Mouse (Mus musculus): Measurements from ENCODE around the gene Stx8. TPM values are rescaled to one million over a fixed set of nuclear protein-coding genes. Genes with fewer than 3 reads are reported as not detected.

The Stx8 gene
- polyA plus RNA-seq, 1 experiment from 2014 or later, result 71.0 TPM

- 6% methylated on average over 15 of the region's 15 CpGs for WGBS
- TF ChIP-seq CTCF (IDR thresholded peaks at IDR 0.05; ENCODE audit: low read depth) (no peak), EP300 (optimal IDR thresholded peaks at IDR 0.05) (no peak)
- Histone ChIP-seq H3K9ac (ENCODE audit: low read length) (peak within 1 kb of the TSS; percentile 90), H3K4me2 (replicated peaks; ENCODE audit: low read depth) (peak within 1 kb of the TSS; percentile 68), H3K27ac (replicated peaks) (no peak within 1 kb of the TSS), H3K4me3 (ENCODE audit: low read depth, low read length) (peak within 1 kb of the TSS; percentile 80), H3K36me3 (ENCODE audit: control insufficient read depth, insufficient read depth, low read length) (no peaks in the 10 kb centered on the region), H3K9me3 (ENCODE audit: control insufficient read depth, low read length) (no peaks in the 10 kb centered on the region), H3K4me1 (replicated peaks; ENCODE audit: control insufficient read depth, insufficient read depth) (peaks cover 3% of the 10 kb centered on the region; the same call in 1 of the 2 replicates), H3K27me3 (ENCODE audit: control insufficient read depth, insufficient read depth, low read length) (no peaks in the 10 kb centered on the region)
- peak; percentile 82 for DNase-seq (ENCODE audit: low spot score)
- ATAC-seq (ENCODE audit: low FRiP score, low TSS enrichment), result peak; percentile 69
These were observed 630 bp upstream of the Stx8 start, which contains the start of gene Cfap52 for GRCm38 (mm10) chr11:67965242-67965883. Gene Cfap52 (minus strand): TSS chr11:67965651.

- Histone ChIP-seq H3K9ac (ENCODE audit: low read length) (no peak overlapping the region), H3K9me3 (ENCODE audit: control insufficient read depth, low read length) (no peaks in the 10 kb centered on the region), H3K4me3 (ENCODE audit: low read depth, low read length) (no peak overlapping the region), H3K4me1 (replicated peaks; ENCODE audit: control insufficient read depth, insufficient read depth) (peaks cover 3% of the 10 kb centered on the region; the same call in 1 of the 2 replicates), H3K27ac (replicated peaks) (no peak overlapping the region), H3K36me3 (ENCODE audit: control insufficient read depth, insufficient read depth, low read length) (no peaks in the 10 kb centered on the region), H3K27me3 (ENCODE audit: control insufficient read depth, insufficient read depth, low read length) (no peaks in the 10 kb centered on the region), H3K4me2 (replicated peaks; ENCODE audit: low read depth) (no peak overlapping the region)
- no peak for ATAC-seq (ENCODE audit: low FRiP score, low TSS enrichment)
- TF ChIP-seq EP300 (optimal IDR thresholded peaks at IDR 0.05), result no peak
- no peak for TF ChIP-seq CTCF (IDR thresholded peaks at IDR 0.05; ENCODE audit: low read depth)
- WGBS, result 57% methylated on average over 11 of the region's 11 CpGs
- DNase-seq (ENCODE audit: low spot score), result no peak
These were observed 1.8 kb downstream of the Stx8 start for GRCm38 (mm10) chr11:67967831-67968230.

GRCm38 (mm10) chr11:67972606-67973005, 6.6 kb downstream of the Stx8 start:
- H3K9ac ChIP-seq (ENCODE audit: low read length), result no peak overlapping the region
- DNase-seq (ENCODE audit: low spot score) (no peak), ATAC-seq (ENCODE audit: low FRiP score, low TSS enrichment) (no peak)
- no peak overlapping the region for H3K4me3 ChIP-seq (ENCODE audit: low read depth, low read length)
- no peaks in the 10 kb centered on the region for H3K27me3 ChIP-seq (ENCODE audit: control insufficient read depth, insufficient read depth, low read length)
- TF ChIP-seq EP300 (optimal IDR thresholded peaks at IDR 0.05) (no peak), CTCF (IDR thresholded peaks at IDR 0.05; ENCODE audit: low read depth) (no peak)
- H3K36me3 ChIP-seq (ENCODE audit: control insufficient read depth, insufficient read depth, low read length), result no peaks in the 10 kb centered on the region; the same call in 1 of the 2 replicates
- H3K9me3 ChIP-seq (ENCODE audit: control insufficient read depth, low read length), result no peaks in the 10 kb centered on the region
- WGBS, result 62% methylated on average over 1 of the region's 1 CpGs
- no peak overlapping the region for H3K4me2 ChIP-seq (replicated peaks; ENCODE audit: low read depth)
- H3K4me1 ChIP-seq (replicated peaks; ENCODE audit: control insufficient read depth, insufficient read depth), result no peaks in the 10 kb centered on the region
- H3K27ac ChIP-seq (replicated peaks), result no peak overlapping the region

- H3K9me3 ChIP-seq (ENCODE audit: control insufficient read depth, low read length), result no peaks in the 10 kb centered on the region
- no peak for TF ChIP-seq CTCF (IDR thresholded peaks at IDR 0.05; ENCODE audit: low read depth)
- no peak for TF ChIP-seq EP300 (optimal IDR thresholded peaks at IDR 0.05)
- DNase-seq (ENCODE audit: low spot score) (no peak), ATAC-seq (ENCODE audit: low FRiP score, low TSS enrichment) (no peak)
- no peak overlapping the region for H3K4me3 ChIP-seq (ENCODE audit: low read depth, low read length)
- H3K4me1 ChIP-seq (replicated peaks; ENCODE audit: control insufficient read depth, insufficient read depth), result no peaks in the 10 kb centered on the region
- no peaks in the 10 kb centered on the region for H3K27me3 ChIP-seq (ENCODE audit: control insufficient read depth, insufficient read depth, low read length)
- no peak overlapping the region for H3K4me2 ChIP-seq (replicated peaks; ENCODE audit: low read depth)
- H3K27ac ChIP-seq (replicated peaks), result no peak overlapping the region
- no peaks in the 10 kb centered on the region; the same call in 1 of the 2 replicates for H3K36me3 ChIP-seq (ENCODE audit: control insufficient read depth, insufficient read depth, low read length)
- no peak overlapping the region for H3K9ac ChIP-seq (ENCODE audit: low read length)
- 61% methylated on average over 5 of the region's 5 CpGs for WGBS
These were observed 7.2 kb downstream of the Stx8 start for GRCm38 (mm10) chr11:67973225-67973624.

- H3K27ac ChIP-seq (replicated peaks), result no peak overlapping the region
These were observed 9.3 kb downstream of the Stx8 start for GRCm38 (mm10) chr11:67975252-67975651.

GRCm38 (mm10) chr11:67983564-67983963, 17.6 kb downstream of the Stx8 start:
- Histone ChIP-seq H3K36me3 (ENCODE audit: control insufficient read depth, insufficient read depth, low read length) (no peaks in the 10 kb centered on the region), H3K4me1 (replicated peaks; ENCODE audit: control insufficient read depth, insufficient read depth) (no peaks in the 10 kb centered on the region), H3K9me3 (ENCODE audit: control insufficient read depth, low read length) (no peaks in the 10 kb centered on the region), H3K4me2 (replicated peaks; ENCODE audit: low read depth) (no peak overlapping the region), H3K27ac (replicated peaks) (no peak overlapping the region), H3K4me3 (ENCODE audit: low read depth, low read length) (no peak overlapping the region), H3K27me3 (ENCODE audit: control insufficient read depth, insufficient read depth, low read length) (no peaks in the 10 kb centered on the region), H3K9ac (ENCODE audit: low read length) (no peak overlapping the region)
- 77% methylated on average over 6 of the region's 6 CpGs for WGBS
- TF ChIP-seq CTCF (IDR thresholded peaks at IDR 0.05; ENCODE audit: low read depth), result no peak
- TF ChIP-seq EP300 (optimal IDR thresholded peaks at IDR 0.05), result no peak
- DNase-seq (ENCODE audit: low spot score) (no peak), ATAC-seq (ENCODE audit: low FRiP score, low TSS enrichment) (no peak)

More at GRCm38 (mm10) chr11:67975252-67975651, 9.3 kb downstream of the Stx8 start:
- DNase-seq (ENCODE audit: low spot score) (peak; percentile 41), ATAC-seq (ENCODE audit: low FRiP score, low TSS enrichment) (no peak)
- H3K27me3 ChIP-seq (ENCODE audit: control insufficient read depth, insufficient read depth, low read length), result no peaks in the 10 kb centered on the region
- no peaks in the 10 kb centered on the region; the same call in 1 of the 2 replicates for H3K36me3 ChIP-seq (ENCODE audit: control insufficient read depth, insufficient read depth, low read length)
- 14% methylated on average over 2 of the region's 2 CpGs for WGBS
- TF ChIP-seq EP300 (optimal IDR thresholded peaks at IDR 0.05) (no peak), CTCF (IDR thresholded peaks at IDR 0.05; ENCODE audit: low read depth) (peak; percentile 65)
- no peak overlapping the region for H3K4me2 ChIP-seq (replicated peaks; ENCODE audit: low read depth)
- H3K9me3 ChIP-seq (ENCODE audit: control insufficient read depth, low read length), result no peaks in the 10 kb centered on the region
- H3K4me3 ChIP-seq (ENCODE audit: low read depth, low read length), result no peak overlapping the region
- H3K4me1 ChIP-seq (replicated peaks; ENCODE audit: control insufficient read depth, insufficient read depth), result no peaks in the 10 kb centered on the region
- H3K9ac ChIP-seq (ENCODE audit: low read length), result no peak overlapping the region

All from stomach, postnatal 0 days (tissue).